Mouse (Mus musculus) kidney, postnatal 14 days (tissue): Measurements from ENCODE around the gene Akt2.
A peak's percentile ranks its signal among the peaks of the same experiment; 100 is the strongest.

Experiments
- DNase-seq: peaks from one replicate; pipeline ENCODE4 v3.0.0; 2022; ENCODE audit warnings: mixed read lengths

Gene Akt2

DNA sequence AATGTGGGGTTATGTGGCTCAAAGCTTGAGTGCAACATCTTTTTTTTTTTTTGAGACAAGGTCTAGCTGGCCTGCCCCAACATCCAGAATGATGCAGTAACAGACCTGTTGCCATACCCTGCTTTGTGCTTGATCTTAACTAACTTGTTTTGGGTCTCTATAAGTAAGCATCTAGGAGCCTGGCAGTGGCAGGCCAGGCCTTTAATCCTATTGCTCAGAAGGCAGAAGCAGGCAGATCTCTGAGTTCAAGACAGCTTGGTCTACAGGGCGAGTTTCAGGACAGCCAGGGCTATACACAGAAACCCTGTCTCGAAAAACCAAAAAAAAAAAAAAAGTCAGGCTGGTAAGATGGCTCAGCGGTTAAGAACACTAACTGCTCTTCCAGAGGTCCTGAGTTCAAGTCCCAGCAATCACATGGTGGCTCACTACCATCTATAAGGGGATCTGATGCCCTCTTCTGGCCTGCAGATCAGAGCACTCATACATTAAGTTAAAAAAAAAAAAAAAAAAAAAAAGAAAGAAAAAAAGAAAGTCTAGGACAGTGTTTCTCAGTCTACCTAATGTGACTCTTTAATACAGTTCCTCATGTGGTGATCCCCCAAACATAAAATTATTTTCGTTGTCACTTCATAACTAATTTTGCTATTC is 662 bp upstream of the Akt2 start:
- DNase-seq: no peak

- peak; percentile 46 for DNase-seq
These were observed 1.0 kb downstream of the Akt2 start for GRCm38 (mm10) chr7:27592217-27592929.

DNA sequence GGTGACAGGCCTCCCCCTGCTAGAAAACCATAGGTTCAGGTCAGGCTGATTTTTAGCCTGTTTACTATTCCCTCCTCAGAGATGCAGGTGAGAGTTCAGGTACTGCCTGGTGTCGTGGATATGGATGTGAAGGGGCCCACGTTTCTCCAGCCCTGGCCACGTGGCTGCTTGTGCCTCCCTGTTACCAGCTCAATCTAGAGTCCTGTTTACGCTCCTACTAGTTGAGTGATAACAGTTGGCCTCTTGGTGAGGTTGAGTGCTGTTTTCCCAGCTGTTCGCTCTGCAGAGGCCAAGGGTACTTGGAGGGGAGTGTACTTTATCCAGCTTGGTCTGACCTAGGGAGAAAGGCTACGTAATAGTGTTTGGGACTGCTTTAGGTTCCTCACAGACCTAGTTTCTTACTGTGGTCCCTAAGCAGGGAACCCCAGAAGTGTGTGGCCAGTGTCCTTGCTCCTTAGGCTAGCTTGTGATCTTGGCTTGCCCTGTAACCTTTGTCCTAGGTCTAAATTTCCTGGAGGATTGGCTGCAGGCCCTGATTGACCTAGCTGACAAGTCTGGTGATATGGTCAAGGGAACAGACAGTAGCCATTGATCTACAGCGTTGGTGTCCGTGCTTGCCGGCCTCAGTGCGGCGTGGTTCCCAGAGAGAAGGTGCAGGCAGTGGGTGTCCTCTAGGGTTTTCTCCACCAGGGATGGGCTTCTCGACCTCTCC is 1.7 kb downstream of the Akt2 start:
- DNase-seq: peak; percentile 54

DNA sequence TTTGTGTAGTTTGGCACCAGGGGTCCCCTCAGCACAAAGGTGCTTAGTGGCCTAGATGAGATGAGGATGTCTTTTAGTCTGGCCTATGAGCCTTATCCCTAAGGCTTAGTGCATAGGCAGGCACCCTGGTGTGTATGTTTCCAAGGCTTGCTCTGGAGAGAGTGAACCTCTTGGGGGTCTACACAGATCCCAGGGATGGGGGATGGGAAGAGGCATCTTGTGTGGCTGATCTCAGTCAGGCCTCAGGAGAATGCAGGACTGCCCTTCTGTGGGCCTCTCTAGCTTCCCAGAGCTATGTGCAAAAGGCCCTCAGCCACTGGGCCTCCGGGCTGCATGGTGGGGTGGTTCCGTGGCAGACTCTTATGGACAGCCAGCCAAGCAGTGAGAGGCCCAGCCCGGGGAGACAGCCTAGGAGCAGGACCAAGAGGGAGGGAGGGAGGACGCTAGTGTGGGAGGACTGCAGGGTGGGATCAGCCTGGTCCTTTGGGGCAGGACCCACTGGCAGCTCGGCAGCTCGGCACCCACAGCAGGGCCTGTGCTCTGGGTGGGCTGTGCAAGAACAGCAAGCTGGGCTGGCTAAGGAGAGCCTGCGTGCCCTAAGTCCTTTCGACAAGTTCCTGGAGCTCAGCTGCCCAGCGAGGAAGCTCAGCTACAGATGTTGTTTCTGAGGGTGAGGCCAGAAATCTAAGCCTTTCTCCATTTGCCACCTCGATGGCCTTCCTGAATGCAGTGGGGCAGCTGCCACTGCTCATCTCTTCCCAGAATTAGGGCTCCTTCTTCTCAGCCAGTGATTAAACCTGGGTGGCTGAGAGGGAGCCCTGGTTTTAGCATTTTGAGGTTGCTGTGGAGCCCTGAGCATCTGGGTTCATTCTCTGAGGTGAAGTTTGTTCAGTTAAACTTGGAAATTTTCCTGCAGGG is 5.5 kb downstream of the Akt2 start:
- peak; percentile 27 for DNase-seq

- no peak for DNase-seq
These were observed 6.7 kb downstream of the Akt2 start for GRCm38 (mm10) chr7:27598053-27598452.

DNA sequence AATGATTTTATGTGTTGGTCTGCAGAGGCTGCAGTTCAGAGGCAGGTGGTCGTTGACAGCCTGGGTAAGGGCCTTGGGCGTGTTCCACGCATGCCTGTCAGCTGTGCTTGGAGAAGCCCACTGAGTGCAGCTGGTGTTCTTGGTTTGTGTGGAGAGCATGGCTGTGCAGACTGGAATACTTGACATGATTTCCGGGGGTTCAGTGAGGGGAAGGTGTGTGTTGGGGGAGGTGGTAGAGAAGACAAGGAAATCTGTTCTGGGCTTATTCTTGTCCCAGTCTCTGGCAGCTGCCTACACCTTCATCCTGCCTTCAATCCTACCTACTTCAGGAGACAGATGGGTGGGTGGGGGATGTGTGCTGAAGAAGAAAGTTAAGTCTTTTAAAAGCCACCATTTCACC is 10.3 kb downstream of the Akt2 start:
- no peak for DNase-seq

- no peak for DNase-seq
These were observed 10.8 kb downstream of the Akt2 start for GRCm38 (mm10) chr7:27602161-27602560.

DNA sequence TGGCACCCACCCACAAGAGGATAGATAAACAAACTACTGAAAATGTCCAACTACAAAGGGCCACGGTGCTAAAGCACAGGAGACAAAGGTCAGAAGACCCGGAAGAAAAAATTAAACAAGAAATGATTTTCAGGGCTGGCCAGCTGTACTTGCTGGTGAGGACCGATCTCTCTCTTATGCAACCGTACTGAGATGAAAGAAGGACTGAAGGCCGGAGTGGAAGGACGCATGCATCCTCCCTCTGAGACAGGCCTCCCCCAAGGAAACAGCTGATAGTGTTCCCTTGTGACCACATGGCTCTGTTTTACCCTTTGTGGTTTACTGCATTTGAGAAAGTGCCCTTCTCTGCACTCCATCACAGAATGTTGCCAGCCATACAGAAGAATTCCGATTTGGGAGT is 11.5 kb downstream of the Akt2 start:
- DNase-seq: no peak

DNA sequence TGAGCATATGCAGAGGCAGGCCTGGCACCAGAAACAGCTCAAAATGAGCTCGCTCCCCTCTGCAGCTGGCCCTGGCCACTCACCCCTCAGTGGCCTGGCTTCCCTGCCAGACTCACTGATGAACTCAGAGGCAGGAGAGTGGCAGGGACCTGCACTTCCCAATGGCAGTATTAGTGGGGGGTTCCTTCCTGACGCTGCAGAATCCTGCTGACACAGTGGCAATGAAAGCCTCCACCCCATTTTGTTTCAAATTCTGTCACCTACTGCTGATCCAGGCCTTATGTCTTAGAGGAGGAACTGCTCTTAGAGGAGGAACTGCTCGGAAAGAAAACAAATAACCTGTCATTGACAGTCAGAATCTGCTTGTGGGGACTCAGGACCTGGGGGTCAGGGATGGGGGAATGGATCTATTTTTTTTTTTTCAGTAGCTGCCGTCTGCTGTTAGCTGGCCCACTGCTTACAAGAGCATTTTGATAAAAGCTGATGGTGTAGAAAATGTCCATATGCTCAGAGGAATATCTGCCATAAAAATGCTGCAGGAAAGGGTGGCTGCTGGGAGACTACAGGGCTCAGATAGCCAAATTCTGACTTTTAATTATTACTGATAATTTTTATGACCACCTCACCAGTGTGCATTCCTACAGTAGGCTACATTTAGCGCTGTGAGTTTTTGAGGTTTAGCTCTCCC is 13.5 kb downstream of the Akt2 start:
- no peak for DNase-seq

- DNase-seq: peak; percentile 29
These were observed 14.3 kb downstream of the Akt2 start for GRCm38 (mm10) chr7:27605499-27606285.

- DNase-seq: no peak
These were observed 15.3 kb downstream of the Akt2 start for GRCm38 (mm10) chr7:27606481-27607254.

DNA sequence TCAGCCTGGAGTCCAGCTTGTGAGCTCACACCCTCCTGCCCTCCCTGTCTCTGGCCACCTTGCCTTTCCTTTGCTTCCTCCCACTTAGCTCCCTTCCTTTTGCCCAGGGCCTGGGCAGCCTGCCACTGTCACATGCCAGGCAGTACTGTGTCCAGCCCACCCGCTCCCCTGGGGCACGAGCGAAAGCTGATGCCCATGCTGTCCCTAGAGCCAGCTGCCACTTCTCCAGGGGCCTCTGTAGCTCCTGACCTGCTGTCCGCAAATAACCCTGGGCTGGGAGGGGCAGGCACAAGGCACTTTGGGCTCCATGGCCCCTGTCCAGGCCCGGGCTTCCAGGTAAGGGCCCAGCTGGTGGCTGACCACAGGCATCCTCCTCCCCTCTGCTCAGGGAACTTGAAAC is 16.2 kb downstream of the Akt2 start:
- peak; percentile 81 for DNase-seq

GRCm38 (mm10) chr7:27608130-27608529 is 16.8 kb downstream of the Akt2 start:
- DNase-seq: no peak

DNA sequence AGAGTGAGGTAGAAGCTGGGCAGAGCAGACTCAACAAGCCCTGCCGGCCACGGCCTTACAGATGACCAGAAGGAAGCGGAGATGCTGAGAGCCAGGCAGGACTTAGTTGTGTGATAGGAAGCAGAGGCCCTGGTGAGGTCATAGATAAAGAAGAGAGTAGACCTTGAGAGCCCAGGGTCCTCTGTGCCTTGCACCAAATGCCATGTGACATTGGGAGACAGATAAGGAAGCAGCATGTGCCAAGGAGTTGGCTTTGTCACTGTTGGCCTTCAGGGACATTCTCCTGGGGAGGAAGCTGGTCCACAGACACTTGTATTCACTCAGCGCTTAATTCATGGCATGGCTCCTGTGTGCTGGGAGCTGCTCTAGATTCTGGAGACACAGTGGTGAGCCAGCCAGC is 17.9 kb downstream of the Akt2 start:
- DNase-seq: no peak

GRCm38 (mm10) chr7:27609688-27610087 is 18.3 kb downstream of the Akt2 start:
- DNase-seq: no peak

GRCm38 (mm10) chr7:27610370-27610769 is 19.0 kb downstream of the Akt2 start:
- DNase-seq: no peak

- no peak for DNase-seq
These were observed 19.5 kb downstream of the Akt2 start for GRCm38 (mm10) chr7:27610871-27611270.

DNA sequence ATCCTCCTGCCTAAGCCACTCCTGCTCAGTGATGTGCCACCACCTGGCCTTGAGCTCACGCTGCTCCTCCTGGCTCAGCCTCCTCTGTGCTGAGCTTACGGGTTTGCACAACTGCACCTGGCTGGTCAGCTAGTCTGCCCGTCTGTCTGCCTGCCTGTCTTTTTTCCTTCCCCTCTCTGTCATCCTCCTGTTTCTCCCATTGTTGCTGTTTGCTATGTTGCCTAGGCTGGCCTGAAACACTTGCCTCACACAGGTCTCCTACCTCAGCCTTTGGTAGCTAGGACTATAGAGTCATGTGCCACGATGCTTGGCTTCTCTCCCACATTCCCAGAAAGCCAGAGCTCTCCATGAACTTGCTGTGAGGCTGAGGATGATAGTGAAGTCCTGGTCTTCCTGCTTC is 21.6 kb downstream of the Akt2 start:
- no peak for DNase-seq

DNA sequence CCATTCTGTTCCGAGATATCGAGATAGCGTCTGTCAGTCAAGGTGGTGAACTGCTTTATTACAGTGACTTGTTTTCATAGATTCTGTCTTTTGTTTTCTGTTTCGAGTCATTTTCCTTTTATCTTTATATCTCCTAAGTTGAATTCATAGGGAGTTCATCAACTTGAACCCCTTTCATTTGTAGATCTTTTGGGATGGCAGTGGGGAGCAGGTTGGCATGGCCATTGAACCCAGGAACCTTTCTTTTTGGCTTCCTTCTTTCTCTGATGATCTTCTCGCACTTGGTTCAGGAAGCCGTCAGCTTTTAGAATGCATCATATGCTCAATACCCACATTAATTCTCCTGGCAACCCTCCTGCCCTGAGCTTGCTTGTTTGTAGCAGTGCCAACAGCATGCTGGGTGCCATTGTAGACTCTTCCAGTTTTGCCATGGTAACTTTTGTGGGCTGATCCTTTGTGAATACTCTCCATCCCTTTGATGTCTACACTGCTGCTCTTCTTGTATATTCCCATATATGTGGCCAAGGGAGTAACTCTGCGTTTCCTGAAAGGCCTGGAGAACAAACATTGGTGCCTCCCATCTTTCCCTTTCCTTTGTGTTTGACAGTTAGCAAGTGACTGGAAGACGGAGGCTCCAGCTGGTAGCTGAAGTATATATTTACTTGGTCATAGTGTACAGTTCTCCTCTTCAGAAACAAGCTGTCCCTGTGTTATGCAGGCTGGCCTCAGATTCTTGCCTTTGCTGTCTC is 22.6 kb downstream of the Akt2 start:
- DNase-seq: no peak

DNA sequence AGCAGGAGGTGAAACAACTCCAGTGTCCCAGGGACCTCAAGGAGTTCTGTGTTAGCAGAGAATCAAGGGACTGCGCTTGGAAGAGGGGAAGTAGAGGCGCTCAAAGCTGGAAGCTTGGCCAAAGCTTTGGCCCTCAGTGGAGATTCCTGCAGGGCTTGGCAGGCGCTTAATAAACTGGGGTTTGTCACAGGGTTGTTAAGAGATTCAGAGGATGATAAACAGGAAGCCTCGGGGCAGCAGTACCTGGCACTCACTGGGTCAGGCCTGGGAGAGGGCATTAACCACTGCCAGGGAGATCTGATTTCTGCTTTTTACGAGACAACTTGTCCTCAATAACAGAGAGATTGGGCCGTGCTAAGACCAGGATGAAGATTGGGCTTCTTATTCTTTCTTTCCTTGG is 29.7 kb downstream of the Akt2 start:
- DNase-seq: no peak
